Mouse (Mus musculus) forebrain, embryonic 16.5 days (tissue): ENCODE measurements around the gene Fgfrl1. TPM values are rescaled to one million over a fixed set of nuclear protein-coding genes. Genes with fewer than 3 reads are reported as not detected.

ENCODE experiments used
- ATAC-seq: fragments of 200-750 bp; cut with Nextera tagmentation; 2 replicates; pipeline ENCODE4 v1.8.0; 2017; ENCODE audit warnings: mild to moderate bottlenecking, moderate library complexity
- H3K27ac ChIP-seq: fragments of 300-500 bp; sonication (generic); 2 replicates; pipeline ENCODE4 v1.5.1; 2014; ENCODE audit warnings: low read length, control low read depth
- H3K27me3 ChIP-seq: fragments of 300-500 bp; sonication (generic); replicated peaks from 2 replicates; pipeline ENCODE4 v1.6.1; 2014; ENCODE audit warnings: low read length; ENCODE audit not compliant: control insufficient read depth, insufficient read depth
- H3K36me3 ChIP-seq: fragments of 300-500 bp; sonication (generic); 2 replicates; pipeline ENCODE4 v1.6.1; 2014; ENCODE audit not compliant: control insufficient read depth, insufficient read depth
- H3K4me1 ChIP-seq: fragments of 300-500 bp; sonication (generic); replicated peaks from 2 replicates; pipeline ENCODE4 v1.6.1; 2014; ENCODE audit warnings: low read length; ENCODE audit not compliant: control insufficient read depth, insufficient read depth
- H3K4me2 ChIP-seq: fragments of 300-500 bp; sonication (generic); 2 replicates; pipeline ENCODE4 v1.6.1; 2014; ENCODE audit warnings: mild to moderate bottlenecking, low read length, control low read depth
- H3K4me3 ChIP-seq: fragments of 300-500 bp; sonication (generic); replicated peaks from 2 replicates; pipeline ENCODE4 v1.5.1; 2014; ENCODE audit warnings: mild to moderate bottlenecking, low read length, control low read depth
- H3K9ac ChIP-seq: fragments of 300-500 bp; sonication (generic); replicated peaks from 2 replicates; pipeline ENCODE4 v1.6.1; 2014; ENCODE audit warnings: low read depth, low read length, control low read depth
- H3K9me3 ChIP-seq: fragments of 300-500 bp; sonication (generic); 2 replicates; pipeline ENCODE4 v1.6.1; 2016; ENCODE audit warnings: low read length; ENCODE audit not compliant: control insufficient read depth
- WGBS: fragments of 180-500 bp; shearing (Covaris S2); extraction: QIAGEN DNeasy Blood & Tissue Kit; methylation state at CpG from one replicate; pipeline ENCODE4 v1.1.7; 2014; 5-methylcytosine and 5-hydroxymethylcytosine counted together
- polyA plus RNA-seq: library from polyadenylated mRNA; unstranded; fragments of >200 nt; fragmentation: Nextera tagmentation; extraction: Ambion mirVana; gene quantifications from 2 replicates; pipeline ENCODE4 v1.2.1, GENCODE M21; 2015

Fgfrl1 gene
- polyA plus RNA-seq, 1 experiment from 2014 or later, result 5.8 TPM

DNA sequence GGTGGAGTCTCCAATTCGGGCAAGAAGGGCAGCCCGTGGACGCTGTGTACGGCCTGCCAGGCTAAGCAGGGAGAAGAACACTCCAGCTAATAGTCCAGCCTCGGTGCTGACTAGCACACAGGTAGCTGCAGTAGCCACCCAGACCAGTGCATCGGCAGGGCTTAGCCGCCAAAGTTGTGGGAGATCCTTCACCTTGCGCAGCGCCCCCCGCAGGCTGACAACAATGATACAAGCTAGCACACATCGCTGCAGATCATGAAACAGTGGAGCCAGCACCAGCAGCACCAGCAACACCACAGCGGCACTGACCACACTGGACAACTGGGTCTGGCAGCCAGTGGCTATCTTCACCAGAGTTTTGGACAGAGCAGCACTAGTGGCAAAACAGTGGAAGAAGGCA, 20.4 kb upstream of the Fgfrl1 start:
- H3K27me3 ChIP-seq, result no peaks in the 10 kb centered on the region
- H3K9me3 ChIP-seq, result no peaks in the 10 kb centered on the region
- H3K36me3 ChIP-seq, result peaks cover 11% of the 10 kb centered on the region; the same call in 1 of the 2 replicates
- H3K4me3 ChIP-seq, result no peak overlapping the region
- no peak overlapping the region for H3K27ac ChIP-seq
- no peak overlapping the region for H3K4me2 ChIP-seq
- 93% methylated on average over 12 of the region's 12 CpGs for WGBS
- no peak for ATAC-seq
- no peak overlapping the region for H3K9ac ChIP-seq
- peaks cover 17% of the 10 kb centered on the region for H3K4me1 ChIP-seq

GRCm38 (mm10) chr5:108674624-108675023, 17.6 kb upstream of the Fgfrl1 start:
- no peak for ATAC-seq
- H3K4me1 ChIP-seq, result peaks cover 17% of the 10 kb centered on the region
- 91% methylated on average over 2 of the region's 2 CpGs for WGBS
- no peak overlapping the region for H3K4me2 ChIP-seq
- H3K27ac ChIP-seq, result no peak overlapping the region
- no peak overlapping the region for H3K4me3 ChIP-seq
- no peaks in the 10 kb centered on the region for H3K9me3 ChIP-seq
- H3K9ac ChIP-seq, result no peak overlapping the region
- peaks cover 11% of the 10 kb centered on the region; the same call in 1 of the 2 replicates for H3K36me3 ChIP-seq
- no peaks in the 10 kb centered on the region for H3K27me3 ChIP-seq

DNA sequence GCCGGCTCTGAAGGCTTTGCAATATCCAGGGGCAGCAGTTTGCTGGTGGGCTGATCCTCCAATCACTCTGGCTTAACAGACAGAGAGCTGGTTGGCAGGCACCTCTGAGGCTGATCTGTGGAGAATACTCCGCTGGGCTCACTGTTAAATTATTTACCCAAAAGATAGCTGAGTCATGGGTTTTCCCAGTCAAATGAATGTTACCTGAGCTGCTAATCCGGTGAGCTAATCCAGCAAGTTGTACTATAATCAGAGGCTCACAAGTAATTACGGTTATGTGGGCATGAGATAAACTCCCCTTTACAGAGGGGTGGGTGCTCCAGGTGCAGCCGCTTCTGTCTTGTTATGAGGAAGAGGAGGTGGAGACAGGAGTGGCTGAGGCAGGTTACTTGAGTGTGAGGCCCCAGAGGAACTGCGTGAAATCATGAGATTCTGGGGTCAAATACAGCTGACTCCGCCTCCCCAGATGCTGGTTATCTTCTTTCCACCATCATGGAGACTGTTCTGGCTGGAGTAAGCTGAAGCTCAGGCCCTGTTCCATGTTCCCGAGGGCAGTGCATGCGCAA, 16.8 kb upstream of the Fgfrl1 start, which contains the start of gene Slc26a1:
Slc26a1 (minus strand) TSS at position 319 of the 566 bp plus-strand sequence.
- Histone ChIP-seq H3K27me3 (no peaks in the 10 kb centered on the region), H3K4me3 (no peak within 1 kb of the TSS), H3K9ac (no peak within 1 kb of the TSS), H3K36me3 (peaks cover 11% of the 10 kb centered on the region; the same call in 1 of the 2 replicates), H3K4me1 (peaks cover 12% of the 10 kb centered on the region), H3K27ac (no peak within 1 kb of the TSS), H3K9me3 (no peaks in the 10 kb centered on the region), H3K4me2 (no peak within 1 kb of the TSS)
- no peak for ATAC-seq
- WGBS, result 85% methylated on average over 9 of the region's 9 CpGs

- Histone ChIP-seq H3K9ac (peak overlapping the region; percentile 57), H3K4me2 (peak overlapping the region; percentile 59), H3K4me1 (peaks cover 12% of the 10 kb centered on the region), H3K27me3 (no peaks in the 10 kb centered on the region), H3K27ac (peak overlapping the region; percentile 85), H3K36me3 (0 out of 2 replicates have a peak, but pooled peaks cover 6% of the 10 kb centered on the region), H3K4me3 (peak overlapping the region; percentile 37), H3K9me3 (no peaks in the 10 kb centered on the region)
- ATAC-seq, result peak; percentile 55
- WGBS, result 15% methylated on average over 5 of the region's 5 CpGs
These were observed 15.2 kb upstream of the Fgfrl1 start for GRCm38 (mm10) chr5:108676772-108677498.

- no peaks in the 10 kb centered on the region for H3K9me3 ChIP-seq
- H3K4me3 ChIP-seq, result peak overlapping the region; percentile 37
- H3K9ac ChIP-seq, result peak overlapping the region; percentile 57
- peak overlapping the region; percentile 85 for H3K27ac ChIP-seq
- peak; percentile 92 for ATAC-seq
- H3K4me2 ChIP-seq, result peak overlapping the region; percentile 59
- WGBS, result 2% methylated on average over 25 of the region's 25 CpGs
- no peaks in the 10 kb centered on the region for H3K27me3 ChIP-seq
- H3K36me3 ChIP-seq, result no peaks in the 10 kb centered on the region
- H3K4me1 ChIP-seq, result peaks cover 12% of the 10 kb centered on the region
These were observed 14.4 kb upstream of the Fgfrl1 start for GRCm38 (mm10) chr5:108677605-108678295.

DNA sequence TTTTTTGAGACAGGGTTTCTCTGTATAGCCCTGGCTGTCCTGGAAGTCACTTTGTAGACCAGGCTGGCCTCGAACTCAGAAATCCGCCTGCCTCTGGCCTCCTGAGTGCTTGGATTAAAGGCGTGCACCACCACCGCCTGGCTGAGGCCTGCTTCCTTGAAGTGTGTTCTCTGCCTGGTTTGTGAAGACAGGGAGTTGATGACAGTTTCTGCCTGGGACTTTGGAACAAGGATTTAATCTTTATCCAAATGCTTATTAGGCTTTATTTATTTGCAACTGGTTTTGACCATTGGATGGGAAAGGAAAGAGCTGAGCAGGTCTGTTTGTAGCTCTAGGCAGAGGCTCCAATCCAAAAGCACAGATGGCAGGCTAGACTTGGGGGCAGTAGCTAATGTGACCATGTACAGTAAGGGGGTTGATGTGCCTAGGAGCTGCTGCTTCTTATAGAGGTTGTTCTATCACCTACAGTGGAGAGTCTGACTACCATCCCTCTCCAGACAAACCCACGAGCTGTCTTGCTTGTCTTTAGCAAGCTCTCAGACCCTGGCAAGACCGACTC, 13.8 kb upstream of the Fgfrl1 start:
- 80% methylated on average over 6 of the region's 6 CpGs for WGBS
- Histone ChIP-seq H3K27me3 (no peaks in the 10 kb centered on the region), H3K9me3 (no peaks in the 10 kb centered on the region), H3K27ac (no peak overlapping the region), H3K9ac (no peak overlapping the region), H3K4me1 (peaks cover 12% of the 10 kb centered on the region), H3K4me2 (no peak overlapping the region), H3K4me3 (no peak overlapping the region), H3K36me3 (no peaks in the 10 kb centered on the region)
- no peak for ATAC-seq

GRCm38 (mm10) chr5:108679909-108680308, 12.3 kb upstream of the Fgfrl1 start:
- no peak for ATAC-seq
- no peak overlapping the region for H3K27ac ChIP-seq
- 53% methylated on average over 3 of the region's 3 CpGs for WGBS

GRCm38 (mm10) chr5:108680871-108681270, 11.3 kb upstream of the Fgfrl1 start:
- peaks cover 12% of the 10 kb centered on the region for H3K4me1 ChIP-seq
- H3K4me3 ChIP-seq, result no peak overlapping the region
- no peaks in the 10 kb centered on the region for H3K9me3 ChIP-seq
- H3K27me3 ChIP-seq, result no peaks in the 10 kb centered on the region
- H3K9ac ChIP-seq, result no peak overlapping the region
- no peaks in the 10 kb centered on the region for H3K36me3 ChIP-seq
- ATAC-seq, result no peak
- no peak overlapping the region for H3K27ac ChIP-seq
- 95% methylated on average over 6 of the region's 6 CpGs for WGBS
- H3K4me2 ChIP-seq, result no peak overlapping the region

More at GRCm38 (mm10) chr5:108679909-108680308, 12.3 kb upstream of the Fgfrl1 start:
- Histone ChIP-seq H3K36me3 (no peaks in the 10 kb centered on the region), H3K4me2 (no peak overlapping the region), H3K4me1 (peaks cover 12% of the 10 kb centered on the region), H3K27me3 (no peaks in the 10 kb centered on the region), H3K4me3 (no peak overlapping the region), H3K9ac (no peak overlapping the region), H3K9me3 (no peaks in the 10 kb centered on the region)

DNA sequence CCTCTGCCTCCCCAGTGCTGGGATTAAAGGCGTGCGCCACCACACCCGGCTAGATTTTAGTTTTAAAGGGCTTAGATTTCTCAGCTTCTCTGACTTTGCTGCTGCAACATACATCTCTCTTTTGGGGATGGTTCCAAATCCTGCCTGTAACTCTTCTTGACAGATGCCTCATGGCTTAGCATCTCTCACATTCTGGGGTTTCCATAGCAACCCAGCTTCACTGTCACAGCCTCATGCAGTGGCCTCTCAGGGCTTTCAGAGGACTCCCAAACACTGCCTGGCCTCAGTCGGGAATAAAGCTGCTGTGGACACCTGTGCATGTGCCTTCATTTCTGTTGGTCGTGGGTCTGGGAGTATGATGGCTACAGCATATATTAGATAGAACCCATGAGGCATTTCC, 3.1 kb upstream of the Fgfrl1 start:
- H3K9ac ChIP-seq, result no peak overlapping the region
- no peak overlapping the region for H3K4me3 ChIP-seq
- peaks cover 10% of the 10 kb centered on the region for H3K4me1 ChIP-seq
- H3K27me3 ChIP-seq, result no peaks in the 10 kb centered on the region; the same call in 1 of the 2 replicates
- H3K4me2 ChIP-seq, result no peak overlapping the region
- H3K36me3 ChIP-seq, result no peaks in the 10 kb centered on the region
- H3K27ac ChIP-seq, result no peak overlapping the region
- no peak for ATAC-seq
- H3K9me3 ChIP-seq, result no peaks in the 10 kb centered on the region
- 65% methylated on average over 5 of the region's 5 CpGs for WGBS
